Mouse (Mus musculus): ENCODE data around the gene Gm28041. TPM values are rescaled to one million over a fixed set of nuclear protein-coding genes. Genes with fewer than 3 reads are reported as not detected.

The Gm28041 gene
- polyA plus RNA-seq, 1 experiment from 2014 or later: 0.81 TPM

Other genes with a start within 250 kb of the Gm28041 start
- 6.6 and 9.0 TPM in 2 replicates for gene Rsl1, start 202.6 kb downstream of the Gm28041 start, polyA plus RNA-seq (2015; fragmentation: Nextera tagmentation; extraction: Ambion mirVana)
- gene Zfp455, start 181.2 kb downstream of the Gm28041 start, polyA plus RNA-seq (2015; fragmentation: Nextera tagmentation; extraction: Ambion mirVana): 1.6 and 1.7 TPM in 2 replicates
- 1.6 and 1.7 TPM in 2 replicates for gene Zfp458, start 97.3 kb downstream of the Gm28041 start, polyA plus RNA-seq (2015; fragmentation: Nextera tagmentation; extraction: Ambion mirVana)
- 1.0 and 1.2 TPM in 2 replicates for gene Zfp457, start 69.2 kb downstream of the Gm28041 start, polyA plus RNA-seq (2015; fragmentation: Nextera tagmentation; extraction: Ambion mirVana)
- gene Zfp595, start 43.2 kb downstream of the Gm28041 start, polyA plus RNA-seq (2015; fragmentation: Nextera tagmentation; extraction: Ambion mirVana): 2.7 TPM in 2 replicates
- 0.35 TPM in 1 of 2 replicates, not detected in the other for gene Gm28044, start 15.2 kb downstream of the Gm28041 start, polyA plus RNA-seq (2015; fragmentation: Nextera tagmentation; extraction: Ambion mirVana)
- 1.7 and 2.1 TPM in 2 replicates for gene Zfp953, start 15.1 kb downstream of the Gm28041 start, polyA plus RNA-seq (2015; fragmentation: Nextera tagmentation; extraction: Ambion mirVana)
- gene Zfp456, start 77 bp upstream of the Gm28041 start, polyA plus RNA-seq (2015; fragmentation: Nextera tagmentation; extraction: Ambion mirVana): 1.7 and 1.9 TPM in 2 replicates
- gene Zfp429, start 24.1 kb upstream of the Gm28041 start, polyA plus RNA-seq (2015; fragmentation: Nextera tagmentation; extraction: Ambion mirVana): 8.7 and 9.1 TPM in 2 replicates
- 2.2 and 2.3 TPM in 2 replicates for gene Zfp459, start 45.7 kb upstream of the Gm28041 start, polyA plus RNA-seq (2015; fragmentation: Nextera tagmentation; extraction: Ambion mirVana)
- 6.6 and 7.7 TPM in 2 replicates for gene Zfp874a, start 75.9 kb upstream of the Gm28041 start, polyA plus RNA-seq (2015; fragmentation: Nextera tagmentation; extraction: Ambion mirVana)
- gene Zfp874b, start 108.5 kb upstream of the Gm28041 start, polyA plus RNA-seq (2015; fragmentation: Nextera tagmentation; extraction: Ambion mirVana): 4.3 and 5.7 TPM in 2 replicates
- gene Zfp58, start 124.8 kb upstream of the Gm28041 start, polyA plus RNA-seq (2015; fragmentation: Nextera tagmentation; extraction: Ambion mirVana): 11.4 and 12.7 TPM in 2 replicates
- not detected in 2 replicates for gene Gm26965, start 150.4 kb upstream of the Gm28041 start, polyA plus RNA-seq (2015; fragmentation: Nextera tagmentation; extraction: Ambion mirVana)
- gene Zfp87, start 150.4 kb upstream of the Gm28041 start, polyA plus RNA-seq (2015; fragmentation: Nextera tagmentation; extraction: Ambion mirVana): 43.2 and 54.1 TPM in 2 replicates
- gene Zfp748, start 178.1 kb upstream of the Gm28041 start, polyA plus RNA-seq (2015; fragmentation: Nextera tagmentation; extraction: Ambion mirVana): 13.5 and 14.0 TPM in 2 replicates
- 5.0 and 5.3 TPM in 2 replicates for gene Zfp729b, start 234.0 kb upstream of the Gm28041 start, polyA plus RNA-seq (2015; fragmentation: Nextera tagmentation; extraction: Ambion mirVana)